Mouse (Mus musculus): ENCODE results near the gene Glt6d1.

The Glt6d1 gene

DNA sequence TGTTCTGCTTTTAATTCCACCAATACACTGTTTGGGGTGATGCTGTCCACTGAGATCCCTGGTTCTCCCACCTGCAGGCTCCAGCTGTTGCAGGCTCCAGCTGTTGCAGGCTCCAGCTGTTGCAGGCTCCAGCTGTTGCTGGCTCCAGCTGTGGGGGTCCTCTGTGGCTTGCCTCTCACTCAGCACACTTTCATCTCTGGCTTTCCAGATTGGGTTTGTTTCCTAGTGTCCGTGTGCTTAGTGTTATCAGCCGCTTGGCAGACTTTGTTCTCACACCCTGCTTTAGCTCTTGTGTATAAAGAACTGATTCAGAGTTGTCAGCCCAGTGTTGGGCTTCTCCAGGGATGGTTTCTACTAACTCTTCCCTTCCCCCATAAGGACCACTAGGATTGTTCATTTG is 18.0 kb downstream of the Glt6d1 start:
- no peak for DNase-seq (ENCODE audit: low spot score)

DNA sequence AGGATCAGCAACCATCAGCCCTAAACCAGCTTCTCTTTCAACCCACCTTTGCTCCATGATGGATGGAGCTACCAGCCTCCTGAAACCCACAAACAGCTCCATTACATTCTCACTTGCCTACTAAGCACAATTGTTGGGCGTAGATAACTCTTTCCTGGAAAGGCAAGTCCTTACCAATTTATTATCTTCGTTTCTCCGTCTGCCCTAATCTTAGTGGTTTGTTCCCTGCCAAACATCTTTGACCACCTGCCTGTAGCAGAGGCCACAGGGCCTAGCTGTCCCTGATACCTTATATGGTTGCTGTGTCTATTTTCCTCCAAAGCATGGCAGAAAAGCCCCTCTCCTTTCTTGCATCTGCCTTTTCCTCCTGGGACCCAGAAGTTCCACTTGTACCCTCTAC is 26.6 kb downstream of the Glt6d1 start:
- DNase-seq (ENCODE audit: low spot score) = peak; percentile 58

DNA sequence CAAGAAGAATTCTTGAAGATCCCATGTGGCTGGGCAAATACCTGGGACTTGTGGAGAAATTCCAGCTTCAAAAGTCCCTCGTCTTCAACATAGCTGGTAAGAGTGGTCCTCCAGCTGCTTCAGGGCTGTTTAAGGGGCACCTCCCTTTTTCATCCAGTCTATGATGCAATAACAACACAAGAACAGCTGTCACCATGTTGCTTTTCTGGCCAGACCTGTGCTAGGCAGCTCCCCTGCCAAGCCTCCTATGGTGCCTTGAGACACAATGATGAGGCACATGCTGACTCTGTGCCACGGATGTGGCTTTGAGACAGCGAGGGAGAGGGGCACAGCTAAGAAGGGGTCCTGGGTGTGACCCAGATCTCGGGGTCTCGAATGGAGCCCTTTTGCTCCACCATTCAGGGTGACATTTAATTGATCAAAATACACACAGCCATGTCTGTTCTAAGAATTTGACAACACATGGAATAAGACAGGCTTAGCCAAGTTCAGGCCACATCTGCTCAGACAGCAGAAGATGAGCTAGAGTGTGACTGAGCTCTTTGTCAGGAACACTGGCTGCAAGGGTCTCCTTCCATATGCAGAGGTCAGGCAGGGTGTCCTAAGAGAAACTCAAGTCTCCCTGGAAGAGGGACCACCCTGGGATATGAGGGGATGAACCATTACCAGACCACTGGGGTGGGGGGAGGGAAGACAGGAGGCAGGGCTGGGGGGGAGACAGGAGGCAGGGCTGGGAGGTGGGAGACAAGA is 29.9 kb downstream of the Glt6d1 start:
- no peak for DNase-seq (ENCODE audit: low spot score)

DNA sequence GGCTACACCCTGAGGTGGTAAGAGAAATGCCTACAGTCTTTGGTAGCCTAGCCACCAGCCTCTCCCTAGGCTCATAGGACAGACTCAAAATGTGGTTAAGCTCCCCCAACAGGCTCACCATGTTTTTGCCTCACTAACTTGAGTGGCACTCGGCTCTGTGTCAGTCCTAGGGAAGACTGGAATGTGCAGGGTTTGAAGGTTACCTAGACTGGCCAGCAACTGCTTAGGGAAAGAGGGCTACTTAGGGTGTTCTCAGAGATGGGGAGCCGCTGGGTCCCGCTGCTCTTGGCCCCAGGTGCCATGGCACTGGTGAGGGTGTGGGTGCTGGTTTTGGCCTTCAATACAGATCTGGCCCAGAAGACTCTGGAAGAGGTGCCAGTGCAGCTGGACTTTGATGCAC is 33.7 kb downstream of the Glt6d1 start, which contains the start of gene Gm13539:
Gm13539 (plus strand) TSS at position 301 of the 400 bp plus-strand sequence.
- no peak for DNase-seq (ENCODE audit: low spot score)

GRCm38 (mm10) chr2:25780921-25781320 is 34.7 kb downstream of the Glt6d1 start:
- DNase-seq (ENCODE audit: low spot score) = no peak

DNA sequence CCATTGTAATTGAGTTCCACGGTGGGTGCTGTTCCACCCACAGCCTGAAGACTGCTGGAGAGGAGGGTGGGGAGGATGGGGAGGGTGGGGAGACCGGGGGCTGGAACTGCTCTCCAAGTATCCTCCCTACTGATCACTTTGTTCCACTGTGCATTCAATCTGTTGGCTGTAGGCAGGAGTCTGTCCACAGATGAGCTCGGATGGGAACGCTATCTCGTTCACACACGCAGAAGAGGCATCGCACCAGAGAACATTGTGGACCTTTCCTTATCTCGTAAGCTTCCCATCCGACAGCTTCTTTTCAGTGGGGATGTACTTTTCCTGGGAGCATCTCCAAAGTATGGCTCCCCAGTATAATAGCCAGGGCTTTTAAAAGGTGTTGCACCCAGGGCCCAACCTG is 36.6 kb downstream of the Glt6d1 start:
- no peak for DNase-seq (ENCODE audit: low spot score)

GRCm38 (mm10) chr2:25776717-25777116 is 38.9 kb downstream of the Glt6d1 start, which contains the start of gene Lcn11:
Lcn11 (plus strand) TSS chr2:25777017.
- no peak for DNase-seq (ENCODE audit: low spot score)

- no peak for DNase-seq (ENCODE audit: low spot score)
These were observed 39.7 kb downstream of the Glt6d1 start for GRCm38 (mm10) chr2:25775991-25776390.

DNA sequence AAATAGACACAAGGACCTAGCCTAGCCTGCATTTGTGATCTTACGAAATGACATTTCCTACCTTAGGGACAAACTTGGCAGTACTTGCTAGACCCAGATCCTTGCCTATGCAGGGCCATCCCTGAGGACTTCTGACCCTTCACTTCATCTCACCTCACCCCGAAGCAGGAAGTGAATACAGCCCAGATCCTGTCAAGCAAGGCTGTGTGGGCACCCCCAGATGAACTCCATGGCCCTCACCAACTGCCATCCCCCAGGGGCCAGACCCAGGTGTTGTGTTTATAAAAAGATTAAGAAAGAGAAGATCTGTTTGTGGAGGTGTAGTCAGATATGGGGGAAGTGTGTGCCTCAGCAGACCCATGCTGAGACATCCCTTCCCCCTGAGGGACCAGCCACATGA is 41.0 kb downstream of the Glt6d1 start:
- no peak for DNase-seq (ENCODE audit: low spot score)

- no peak for DNase-seq (ENCODE audit: low spot score)
These were observed 42.1 kb downstream of the Glt6d1 start for GRCm38 (mm10) chr2:25773507-25773906.

- no peak for DNase-seq (ENCODE audit: low spot score)
These were observed 47.9 kb downstream of the Glt6d1 start for GRCm38 (mm10) chr2:25767764-25768163.

DNA sequence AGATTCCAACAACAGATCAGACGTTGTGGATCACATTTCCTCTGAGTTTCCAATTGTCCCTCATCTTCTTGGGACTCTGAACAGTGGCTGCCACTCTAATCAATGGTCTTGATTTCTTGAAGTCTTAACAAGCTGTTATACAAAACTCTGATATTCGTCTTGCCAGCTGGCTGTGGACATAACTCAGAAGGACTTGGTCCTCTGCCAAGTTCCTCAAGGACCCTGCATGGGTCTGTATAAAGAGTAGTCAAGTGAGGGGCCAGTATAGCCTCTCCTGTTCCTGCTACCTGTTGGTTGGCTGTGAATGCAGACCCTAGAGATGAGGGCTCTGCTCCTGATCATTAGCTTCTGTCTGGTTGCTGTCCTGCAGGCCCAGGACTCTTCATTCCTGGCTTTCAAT is 50.4 kb downstream of the Glt6d1 start, which contains the start of gene Lcn3:
Lcn3 (plus strand) TSS at position 301 of the 400 bp plus-strand sequence.
- DNase-seq (ENCODE audit: low spot score) = no peak

DNA sequence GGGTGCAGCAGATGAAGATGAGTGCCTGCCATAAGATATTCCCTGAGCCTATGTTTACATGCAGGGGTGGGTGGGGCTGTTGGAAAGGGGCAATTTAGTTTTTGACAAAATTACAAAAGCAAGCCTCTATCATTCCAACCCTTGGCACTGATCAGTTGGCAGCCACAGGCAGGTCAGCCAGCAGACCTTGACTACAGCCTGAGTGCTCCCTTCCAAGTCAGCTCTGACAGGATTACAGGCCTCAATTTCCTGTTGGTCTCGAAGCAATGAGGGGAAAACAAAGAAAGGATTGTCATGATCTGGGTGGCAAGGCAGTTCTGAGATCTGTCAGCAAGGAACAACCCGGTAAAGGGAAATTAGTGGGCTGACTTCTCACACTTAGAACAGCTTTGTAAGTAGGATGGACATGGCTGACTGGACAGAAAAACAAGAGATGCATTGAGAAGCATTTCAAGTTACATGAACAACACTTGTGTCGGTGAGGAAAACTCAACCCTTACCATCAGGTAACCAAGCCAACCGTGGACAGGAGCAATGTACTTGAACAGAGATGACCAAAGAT is 57.5 kb downstream of the Glt6d1 start:
- DNase-seq (ENCODE audit: low spot score) = no peak

- DNase-seq (ENCODE audit: low spot score) = no peak
These were observed 61.4 kb downstream of the Glt6d1 start for GRCm38 (mm10) chr2:25754201-25754600.

All from c-Kit-positive CD71-positive TER-119-positive erythroid progenitor cells, embryonic 14.5 days (primary cell).